Mouse (Mus musculus): ENCODE data around the gene Slc30a9. TPM values are rescaled to one million over a fixed set of nuclear protein-coding genes. Genes with fewer than 3 reads are reported as not detected.

The Slc30a9 gene
- total RNA-seq, 1 experiment: 30.3 TPM

- peaks cover 23% of the 10 kb centered on the region; the same call in 1 of the 2 replicates for H3K36me3 ChIP-seq (ENCODE audit: control insufficient read depth, insufficient read depth, low read length, poor library complexity, severe bottlenecking)
- no peak for DNase-seq (ENCODE audit: low read depth, low spot score)
- peaks cover 0 to 5% of the 10 kb centered on the region in 2 experiments; a peak in 1 of 4 replicates for H3K4me1 ChIP-seq (ENCODE audit: control insufficient read depth in 2 of 2, insufficient read depth in 2 of 2, low read length in 2 of 2, poor library complexity in 1 of 2)
- H3K9me3 ChIP-seq (ENCODE audit: control insufficient read depth, insufficient read depth, low read depth, low read length): no peaks in the 10 kb centered on the region
- H3K9ac ChIP-seq (ENCODE audit: insufficient read depth, low read depth, low read length, poor library complexity, severe bottlenecking): no peak overlapping the region
- in situ Hi-C loops (cut with MboI; ENCODE audit: low sequenced_read_pairs in 2 of 2, unreplicated experiment in 2 of 2): no loop called here
- TF ChIP-seq ZNF384 (IDR thresholded peaks at IDR 0.05; ENCODE audit: low read depth, low read length): no peak
- TF ChIP-seq HCFC1 (IDR thresholded peaks at IDR 0.05; ENCODE audit: borderline replicate concordance, insufficient read depth, low read length): no peak
- no peak for TF ChIP-seq MAFK (IDR thresholded peaks at IDR 0.05; ENCODE audit: insufficient read depth, low read depth, low read length)
- TF ChIP-seq CHD2 (IDR thresholded peaks at IDR 0.05; ENCODE audit: low read depth, low read length): no peak
- TF ChIP-seq ZC3H11A (IDR thresholded peaks at IDR 0.05; ENCODE audit: borderline replicate concordance, low read depth, low read length): no peak
- no peak overlapping the region for H3K27ac ChIP-seq (ENCODE audit: insufficient read depth, low read depth, low read length, poor library complexity, severe bottlenecking)
- no peak overlapping the region for H3K4me3 ChIP-seq (ENCODE audit: insufficient read depth in 1 of 2, low read depth in 1 of 2, low read length in 2 of 2, poor library complexity in 1 of 2, severe bottlenecking in 1 of 2)
Measured at GRCm38 (mm10) chr5:67404919-67405318, 98.2 kb downstream of the Slc30a9 start.

Other genes with a start within 250 kb of the Slc30a9 start
- 0.09 TPM in 1 of 2 replicates, not detected in the other for gene Phox2b, start 207.7 kb upstream of the Slc30a9 start, total RNA-seq (2012; rRNA removed)
- 118 and 159 TPM in 2 replicates for gene Tmem33, start 46.4 kb upstream of the Slc30a9 start, total RNA-seq (2012; rRNA removed)
- 18.4 and 28.6 TPM in 2 replicates for gene Bend4, start 121.4 kb downstream of the Slc30a9 start, total RNA-seq (2012; rRNA removed)

Data from ES-E14 (cell line).